Mouse (Mus musculus) brain, embryonic 14.5 days (tissue): ENCODE measurements around the gene Grid2.

ENCODE experiments used
- CTCF ChIP-seq: fragments of 200-500 bp; IDR thresholded peaks from 2 replicates; pipeline ENCODE4 v1.5.1; 2012; ENCODE audit warnings: inconsistent platforms, mild to moderate bottlenecking, moderate library complexity, borderline replicate concordance; ENCODE audit not compliant: insufficient read depth, insufficient read length; ENCODE audit errors: extremely low read depth
- POLR2A ChIP-seq: fragments of 200-500 bp; IDR thresholded peaks from 2 replicates; pipeline ENCODE4 v1.6.1; 2012; ENCODE audit warnings: mild to moderate bottlenecking, inconsistent platforms, borderline replicate concordance; ENCODE audit not compliant: poor library complexity, insufficient read depth, insufficient read length, severe bottlenecking; ENCODE audit errors: extremely low read depth

- TF ChIP-seq CTCF: no peak
- no peak for TF ChIP-seq POLR2A
Measured at GRCm38 (mm10) chr6:64678815-64679214, 1423.1 kb downstream of the Grid2 start.
